Mouse (Mus musculus): ENCODE measurements at regions not wholly inside any gene's neighbourhood (a gene's known extent, or its start where the extent isn't known, plus 50 kb on each side); places are given as distances from the start of the nearest gene placed in this dataset.

GRCm38 (mm10) chr3:58320812-58321211 is 93.7 kb upstream of the Tsc22d2 start:
- TF ChIP-seq POLR2A (IDR thresholded peaks at IDR 0.05; ENCODE audit: low read depth, low read length) (no peak), CTCF (IDR thresholded peaks at IDR 0.05; ENCODE audit: extremely low read depth, insufficient read length, insufficient replicate concordance, low read depth, low read length) (no peak)

Data from small intestine, adult 2 months (tissue).